Mouse (Mus musculus): ENCODE data around the gene Armc2. TPM values are rescaled to one million over a fixed set of nuclear protein-coding genes. Genes with fewer than 3 reads are reported as not detected.

Gene Armc2
- polyA plus RNA-seq, 1 experiment from 2014 or later: 0.21 TPM

DNA sequence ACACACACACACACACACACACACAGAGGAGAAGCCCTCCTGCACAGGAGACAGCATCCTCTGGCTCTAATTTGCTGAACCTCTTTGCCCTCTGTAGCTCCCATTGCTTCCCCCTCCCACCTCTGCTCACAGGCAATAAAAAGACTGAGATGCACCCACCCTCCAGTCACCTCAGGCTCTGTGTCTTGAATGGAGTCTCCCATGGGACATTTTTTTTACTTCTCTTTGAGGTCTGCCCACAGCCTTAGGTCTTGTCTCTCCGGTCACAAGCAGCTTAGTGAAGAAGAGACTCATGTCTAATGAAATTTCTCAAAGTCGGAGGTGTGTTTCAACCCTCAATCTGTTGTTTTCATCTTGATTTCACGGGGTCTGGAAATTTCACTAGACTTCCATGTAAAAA lies 29.3 kb downstream of the Armc2 start:
- Histone ChIP-seq H3K27ac (ENCODE audit: low read depth) (no peak overlapping the region), H3K9me3 (ENCODE audit: low read length) (no peaks in the 10 kb centered on the region), H3K4me3 (ENCODE audit: low read depth, low read length) (no peak overlapping the region), H3K4me1 (ENCODE audit: insufficient read depth) (peaks cover 6% of the 10 kb centered on the region), H3K27me3 (ENCODE audit: insufficient read depth, low read length) (no peaks in the 10 kb centered on the region), H3K36me3 (replicated peaks; ENCODE audit: insufficient read depth, low read length) (no peaks in the 10 kb centered on the region), H3K4me2 (ENCODE audit: low read depth, low read length) (no peak overlapping the region), H3K9ac (replicated peaks) (no peak overlapping the region)
- ATAC-seq (no peak), DNase-seq (no peak)
- 75% methylated on average over 3 of the region's 3 CpGs for WGBS (ENCODE audit: insufficient replicate concordance)
- TF ChIP-seq EP300 (IDR thresholded peaks at IDR 0.05; ENCODE audit: low read depth): no peak
- no peak for TF ChIP-seq CTCF (IDR thresholded peaks at IDR 0.05; ENCODE audit: low read depth)

- 79% methylated on average over 8 of the region's 8 CpGs for WGBS (ENCODE audit: insufficient replicate concordance)
- Histone ChIP-seq H3K36me3 (replicated peaks; ENCODE audit: insufficient read depth, low read length) (no peaks in the 10 kb centered on the region), H3K27ac (ENCODE audit: low read depth) (no peak overlapping the region), H3K4me1 (ENCODE audit: insufficient read depth) (peaks cover 5% of the 10 kb centered on the region; the same call in 1 of the 2 replicates), H3K9me3 (ENCODE audit: low read length) (no peaks in the 10 kb centered on the region), H3K4me3 (ENCODE audit: low read depth, low read length) (no peak overlapping the region), H3K9ac (replicated peaks) (no peak overlapping the region), H3K27me3 (ENCODE audit: insufficient read depth, low read length) (no peaks in the 10 kb centered on the region), H3K4me2 (ENCODE audit: low read depth, low read length) (no peak overlapping the region)
- TF ChIP-seq EP300 (IDR thresholded peaks at IDR 0.05; ENCODE audit: low read depth): no peak
- no peak for TF ChIP-seq CTCF (IDR thresholded peaks at IDR 0.05; ENCODE audit: low read depth)
- no peak for ATAC-seq
- DNase-seq: no peak
Measured at GRCm38 (mm10) chr10:41986126-41986525, 32.1 kb downstream of the Armc2 start.

DNA sequence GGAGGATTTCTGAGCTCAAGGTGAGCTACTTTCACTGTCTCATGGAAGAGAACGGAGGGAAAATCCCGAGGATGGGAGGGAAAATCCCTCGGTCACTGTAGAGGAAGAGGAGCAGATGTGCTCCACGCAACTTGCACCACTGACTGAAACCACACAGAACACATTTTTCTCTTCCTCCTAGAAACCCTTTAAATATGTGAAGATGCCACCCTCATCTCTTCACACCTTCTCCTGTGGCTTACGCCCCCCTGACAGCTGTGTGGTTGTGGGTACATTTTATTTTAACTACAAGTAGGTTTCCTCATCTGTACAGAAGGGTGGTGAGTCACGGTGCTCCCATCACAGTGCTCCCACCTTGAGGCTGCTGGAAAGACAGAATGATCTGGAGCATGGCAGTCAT lies 34.0 kb downstream of the Armc2 start:
- TF ChIP-seq EP300 (IDR thresholded peaks at IDR 0.05; ENCODE audit: low read depth) (no peak), CTCF (IDR thresholded peaks at IDR 0.05; ENCODE audit: low read depth) (no peak)
- H3K9me3 ChIP-seq (ENCODE audit: low read length): no peaks in the 10 kb centered on the region
- no peak overlapping the region for H3K4me2 ChIP-seq (ENCODE audit: low read depth, low read length)
- H3K27me3 ChIP-seq (ENCODE audit: insufficient read depth, low read length): no peaks in the 10 kb centered on the region
- H3K4me3 ChIP-seq (ENCODE audit: low read depth, low read length): no peak overlapping the region
- H3K27ac ChIP-seq (ENCODE audit: low read depth): no peak overlapping the region
- no peaks in the 10 kb centered on the region for H3K36me3 ChIP-seq (replicated peaks; ENCODE audit: insufficient read depth, low read length)
- no peak overlapping the region for H3K9ac ChIP-seq (replicated peaks)
- ATAC-seq (no peak), DNase-seq (no peak)
- WGBS (ENCODE audit: insufficient replicate concordance): 71% methylated on average over 6 of the region's 6 CpGs
- H3K4me1 ChIP-seq (ENCODE audit: insufficient read depth): peaks cover 5% of the 10 kb centered on the region; the same call in 1 of the 2 replicates

DNA sequence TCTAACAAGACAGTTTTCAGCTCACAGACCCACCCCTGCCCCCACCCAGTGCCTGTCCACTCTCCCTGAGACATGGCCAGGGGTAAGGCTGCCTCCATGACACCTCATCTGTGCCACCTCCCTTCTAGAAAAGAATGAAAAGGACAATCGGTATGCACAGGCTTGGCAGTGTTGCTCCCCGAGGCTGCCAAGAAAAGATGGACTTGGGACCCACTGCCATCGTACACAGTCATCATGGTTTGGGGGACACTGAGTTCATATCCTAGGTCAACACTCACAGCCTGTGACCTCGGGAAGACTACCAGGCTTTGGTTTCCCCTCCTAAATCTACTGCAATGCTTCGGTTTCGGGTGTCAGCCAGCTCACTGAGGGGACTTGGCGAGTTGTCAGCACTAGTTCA lies 35.4 kb downstream of the Armc2 start:
- Histone ChIP-seq H3K4me3 (ENCODE audit: low read depth, low read length) (no peak overlapping the region), H3K4me1 (ENCODE audit: insufficient read depth) (peaks cover 5% of the 10 kb centered on the region; the same call in 1 of the 2 replicates), H3K9ac (replicated peaks) (no peak overlapping the region), H3K27me3 (ENCODE audit: insufficient read depth, low read length) (no peaks in the 10 kb centered on the region), H3K4me2 (ENCODE audit: low read depth, low read length) (no peak overlapping the region), H3K36me3 (replicated peaks; ENCODE audit: insufficient read depth, low read length) (no peaks in the 10 kb centered on the region), H3K9me3 (ENCODE audit: low read length) (no peaks in the 10 kb centered on the region), H3K27ac (ENCODE audit: low read depth) (no peak overlapping the region)
- WGBS (ENCODE audit: insufficient replicate concordance): 61% methylated on average over 7 of the region's 7 CpGs
- ATAC-seq (peak; percentile 90), DNase-seq (peak; percentile 49)
- TF ChIP-seq EP300 (IDR thresholded peaks at IDR 0.05; ENCODE audit: low read depth) (no peak), CTCF (IDR thresholded peaks at IDR 0.05; ENCODE audit: low read depth) (no peak)

- no peaks in the 10 kb centered on the region for H3K9me3 ChIP-seq (ENCODE audit: low read length)
- ATAC-seq (peak; percentile 63), DNase-seq (peak; percentile 53)
- no peaks in the 10 kb centered on the region for H3K36me3 ChIP-seq (replicated peaks; ENCODE audit: insufficient read depth, low read length)
- no peak overlapping the region for H3K9ac ChIP-seq (replicated peaks)
- peaks cover 5% of the 10 kb centered on the region; the same call in 1 of the 2 replicates for H3K4me1 ChIP-seq (ENCODE audit: insufficient read depth)
- H3K27me3 ChIP-seq (ENCODE audit: insufficient read depth, low read length): no peaks in the 10 kb centered on the region
- 25% methylated on average over 6 of the region's 6 CpGs for WGBS (ENCODE audit: insufficient replicate concordance)
- TF ChIP-seq EP300 (IDR thresholded peaks at IDR 0.05; ENCODE audit: low read depth) (no peak), CTCF (IDR thresholded peaks at IDR 0.05; ENCODE audit: low read depth) (peak; percentile 81)
- no peak overlapping the region for H3K27ac ChIP-seq (ENCODE audit: low read depth)
- H3K4me3 ChIP-seq (ENCODE audit: low read depth, low read length): no peak overlapping the region
- no peak overlapping the region for H3K4me2 ChIP-seq (ENCODE audit: low read depth, low read length)
Measured at GRCm38 (mm10) chr10:41980772-41981383, 37.4 kb downstream of the Armc2 start.

- 46% methylated on average over 7 of the region's 7 CpGs for WGBS (ENCODE audit: insufficient replicate concordance)
- TF ChIP-seq CTCF (IDR thresholded peaks at IDR 0.05; ENCODE audit: low read depth): no peak
- TF ChIP-seq EP300 (IDR thresholded peaks at IDR 0.05; ENCODE audit: low read depth): no peak
- Histone ChIP-seq H3K4me2 (ENCODE audit: low read depth, low read length) (no peak overlapping the region), H3K9me3 (ENCODE audit: low read length) (no peaks in the 10 kb centered on the region), H3K9ac (replicated peaks) (no peak overlapping the region), H3K36me3 (replicated peaks; ENCODE audit: insufficient read depth, low read length) (no peaks in the 10 kb centered on the region), H3K27me3 (ENCODE audit: insufficient read depth, low read length) (no peaks in the 10 kb centered on the region), H3K4me1 (ENCODE audit: insufficient read depth) (peaks cover 5% of the 10 kb centered on the region; the same call in 1 of the 2 replicates), H3K27ac (ENCODE audit: low read depth) (no peak overlapping the region), H3K4me3 (ENCODE audit: low read depth, low read length) (no peak overlapping the region)
- no peak for DNase-seq
- no peak for ATAC-seq
Measured at GRCm38 (mm10) chr10:41978403-41979234, 39.6 kb downstream of the Armc2 start.

Measured in liver, postnatal 0 days (tissue).